Mouse (Mus musculus) kidney, postnatal 10 days (tissue): Measurements from ENCODE around the gene Cux1.

Source experiments
- DNase-seq: peaks from one replicate; pipeline ENCODE4 v3.0.0; 2021; ENCODE audit warnings: mixed read lengths

Gene Cux1

DNA sequence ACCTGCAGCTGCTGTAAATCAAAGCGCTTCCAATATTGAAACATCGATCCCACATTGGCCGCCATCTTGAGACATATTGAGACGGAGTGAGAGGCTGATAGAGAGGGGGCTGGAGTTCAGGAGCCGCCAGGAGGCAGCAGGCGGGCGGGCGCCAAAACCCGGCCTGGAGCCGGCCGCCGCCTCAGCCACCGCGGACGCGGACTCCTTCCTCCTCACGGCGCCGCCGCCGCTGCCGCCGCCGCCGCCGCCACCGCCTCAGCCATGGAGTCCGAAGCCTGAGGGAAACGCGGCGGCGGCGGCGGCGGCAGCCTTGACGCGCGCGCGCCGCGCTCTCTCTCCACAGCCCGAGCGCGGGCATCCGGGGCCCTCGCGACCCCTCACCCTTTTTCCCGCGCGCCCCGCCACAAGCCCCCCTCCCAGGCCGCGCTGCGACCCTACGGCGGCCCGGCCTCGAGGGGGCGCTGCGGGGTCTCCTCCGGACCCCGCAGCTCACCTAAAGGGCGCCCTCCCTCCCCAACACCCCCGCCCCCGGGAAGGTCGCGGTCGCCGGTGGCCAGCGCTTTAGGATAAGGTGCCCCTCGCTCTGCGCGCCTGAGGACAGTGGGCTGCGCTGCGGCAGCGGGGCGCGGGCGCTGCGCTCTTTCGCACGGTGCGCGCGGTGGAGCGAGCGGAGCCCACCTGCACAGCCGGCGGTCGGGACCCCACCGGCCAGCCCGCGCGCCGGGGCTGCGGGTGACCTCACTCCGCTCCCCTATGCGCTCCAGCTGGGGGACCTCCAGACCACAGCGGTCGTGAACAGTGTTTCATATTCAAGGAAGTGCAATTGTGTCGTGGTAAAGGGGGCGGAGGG lies at the start of gene Cux1:
Gene Cux1, minus strand, starts transcription at position 315 of the 850 bp plus-strand sequence.
- DNase-seq, result peak; percentile 92

DNA sequence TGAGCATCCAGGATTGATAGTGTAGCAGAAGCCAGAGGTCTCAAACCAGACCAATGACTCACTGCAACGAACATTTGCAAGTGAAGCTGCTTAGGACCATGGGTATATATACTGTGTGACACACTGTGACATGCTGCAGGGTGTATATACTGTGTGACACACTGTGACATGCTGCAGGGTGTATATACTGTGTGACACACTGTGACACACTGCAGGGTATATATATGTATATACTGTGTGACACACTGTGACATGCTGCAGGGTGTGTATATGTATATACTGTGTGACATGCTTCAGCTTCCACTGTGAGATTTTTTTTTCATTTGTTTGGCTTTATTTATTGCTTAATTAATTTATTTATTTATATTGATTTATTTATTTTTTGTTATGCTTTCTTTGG lies 45.1 kb upstream of the Cux1 start:
- DNase-seq, result no peak

DNA sequence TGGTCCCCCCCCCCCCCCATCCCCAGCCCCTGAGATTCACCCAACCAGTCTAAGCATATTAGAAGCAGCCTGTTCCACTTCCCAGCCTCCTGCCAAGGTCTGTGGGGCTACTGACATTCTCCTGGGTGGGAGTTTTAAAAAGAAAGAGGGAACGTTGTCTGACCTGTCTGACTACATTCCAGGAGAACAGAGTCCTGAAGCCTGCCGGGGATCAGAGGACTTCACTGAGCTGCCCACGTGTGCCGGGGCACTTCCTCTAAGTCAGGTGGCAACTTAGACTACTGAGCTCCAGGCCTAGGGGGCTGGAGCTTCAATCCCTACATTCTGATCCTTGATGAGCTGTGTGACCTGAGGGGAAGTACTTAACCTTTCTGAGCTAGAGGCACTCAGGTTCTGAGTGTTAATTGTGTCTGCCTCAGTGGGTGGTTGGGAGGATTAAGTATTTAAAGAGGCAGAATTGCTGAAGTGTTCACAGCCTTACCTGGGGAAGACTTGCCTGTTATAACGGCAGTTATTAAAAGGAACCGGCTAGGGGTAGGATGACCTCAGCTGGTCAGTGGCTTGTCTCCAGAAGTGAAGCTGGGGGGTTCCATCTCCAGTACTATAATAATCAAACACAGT lies 41.6 kb upstream of the Cux1 start:
- peak; percentile 44 for DNase-seq

DNA sequence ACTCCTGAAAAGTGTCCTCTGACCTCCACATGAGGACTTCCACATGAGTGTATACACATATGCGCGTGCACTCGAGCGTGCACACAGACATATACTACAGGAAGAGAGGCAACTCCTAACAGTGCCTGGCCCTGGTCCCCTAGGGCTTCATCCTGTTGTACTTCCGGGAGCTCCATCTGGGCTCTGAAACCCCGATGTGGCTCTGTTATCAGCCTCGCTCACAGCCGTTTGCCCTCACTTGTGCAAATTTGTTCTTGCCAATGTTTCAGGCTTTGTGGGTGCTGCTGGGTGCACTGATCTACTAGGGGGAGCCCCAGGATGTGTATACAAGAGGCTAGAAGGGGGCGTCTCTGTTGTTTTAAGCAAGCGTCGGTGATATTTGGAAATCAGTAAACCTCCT lies 37.9 kb upstream of the Cux1 start:
- DNase-seq, result no peak

- no peak for DNase-seq
Measured at GRCm38 (mm10) chr5:136603176-136603964, 36.1 kb upstream of the Cux1 start.

DNA sequence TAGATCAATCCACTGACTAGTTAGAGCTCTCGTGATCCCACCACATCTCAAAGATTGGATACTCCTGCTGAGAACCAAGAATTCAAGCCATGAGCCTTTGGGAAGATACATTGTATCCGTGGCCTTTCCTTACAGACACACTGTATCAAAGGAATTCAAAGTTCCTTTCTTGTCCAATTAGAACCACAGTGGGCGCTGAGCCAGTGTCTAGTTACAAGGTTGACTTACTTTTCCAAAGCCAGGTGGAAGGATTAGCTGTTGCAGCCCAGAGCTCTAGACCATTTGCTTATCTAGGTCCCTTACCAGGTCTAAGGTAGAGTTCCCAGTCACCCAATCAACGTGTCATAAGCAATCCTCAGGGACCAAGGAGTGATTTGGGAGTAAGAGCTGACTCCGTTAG lies 33.2 kb upstream of the Cux1 start:
- DNase-seq, result peak; percentile 54

DNA sequence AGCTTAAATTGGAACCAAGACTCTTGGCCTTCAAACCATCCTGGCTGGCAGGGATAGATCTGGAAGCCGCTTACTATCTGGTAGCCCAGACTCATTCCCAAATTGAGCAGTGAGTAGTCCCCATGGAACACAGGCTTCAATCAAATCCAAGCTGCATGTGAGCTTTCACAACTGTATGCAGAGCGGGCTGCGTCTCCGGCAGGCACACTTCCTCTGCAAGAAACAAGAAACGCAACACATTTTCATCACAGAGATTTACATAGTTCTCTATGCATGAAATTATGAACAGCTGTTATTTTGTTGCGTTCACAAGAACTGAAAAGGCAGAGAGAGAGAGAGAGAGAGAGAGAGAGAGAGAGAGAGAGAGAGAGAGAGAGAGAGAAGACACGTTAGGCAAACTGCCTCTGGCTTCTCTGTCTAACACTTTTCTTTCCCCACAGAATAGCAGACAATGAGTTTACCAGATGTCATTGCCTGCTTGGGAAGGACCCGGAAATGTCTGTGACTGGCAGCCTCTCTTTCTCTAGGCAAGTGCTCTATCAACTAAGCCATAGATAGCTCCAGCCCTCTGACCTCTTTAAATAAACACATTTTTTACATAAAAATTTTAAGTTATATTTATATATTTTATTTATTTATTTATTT lies 27.7 kb upstream of the Cux1 start:
- no peak for DNase-seq

GRCm38 (mm10) chr5:136591816-136592499 lies 24.7 kb upstream of the Cux1 start:
- DNase-seq, result no peak

DNA sequence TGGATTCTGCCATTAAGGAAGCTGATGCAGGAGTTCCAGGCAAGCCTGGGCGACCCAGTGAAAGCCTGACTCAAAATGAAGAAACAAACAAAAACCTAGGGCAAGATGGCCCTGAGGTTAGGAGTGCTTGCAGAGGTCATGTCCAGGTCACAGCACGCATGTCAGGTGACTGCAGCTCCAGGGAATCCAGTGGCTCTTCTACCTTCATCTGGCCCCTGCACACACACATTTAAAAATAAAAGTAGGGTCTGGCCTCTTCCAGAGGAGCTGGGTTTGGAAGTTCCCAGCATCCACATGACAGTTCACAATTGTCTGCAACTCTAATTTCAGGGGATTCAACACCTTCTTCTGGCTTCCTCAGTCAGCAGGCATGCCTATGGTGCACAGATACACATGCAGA lies 21.7 kb upstream of the Cux1 start:
- no peak for DNase-seq

- DNase-seq, result no peak
Measured at GRCm38 (mm10) chr5:136588471-136588870, 21.2 kb upstream of the Cux1 start.

DNA sequence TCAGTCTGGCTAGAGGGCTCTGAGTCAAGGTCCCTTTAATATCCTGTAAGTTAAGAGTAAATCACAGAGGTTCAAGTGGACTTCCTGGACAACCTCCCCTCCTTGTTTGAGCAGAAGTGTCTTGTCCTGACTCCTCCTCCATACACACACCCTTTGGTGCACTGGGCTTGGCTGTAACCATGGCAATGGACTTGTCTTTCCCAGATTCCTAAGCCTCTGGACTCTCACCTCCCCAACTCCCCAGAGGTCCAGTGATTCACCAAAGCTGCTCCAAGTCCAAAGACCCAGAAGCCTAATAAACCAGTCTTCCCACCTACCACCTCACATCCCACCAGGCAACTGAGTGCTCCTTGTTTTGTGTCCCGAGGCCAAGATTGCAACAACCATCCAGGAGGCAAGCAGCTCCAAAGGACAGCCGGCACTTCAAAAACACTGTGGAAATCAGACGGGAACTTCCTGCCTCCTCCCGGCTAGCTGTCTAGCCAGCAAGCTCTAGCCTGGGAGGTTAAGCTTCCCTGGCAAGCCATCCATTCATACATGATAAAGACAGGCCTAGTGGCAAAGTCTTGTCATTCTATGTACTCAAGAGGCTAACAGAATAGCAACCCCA lies 17.5 kb upstream of the Cux1 start:
- peak; percentile 50 for DNase-seq

DNA sequence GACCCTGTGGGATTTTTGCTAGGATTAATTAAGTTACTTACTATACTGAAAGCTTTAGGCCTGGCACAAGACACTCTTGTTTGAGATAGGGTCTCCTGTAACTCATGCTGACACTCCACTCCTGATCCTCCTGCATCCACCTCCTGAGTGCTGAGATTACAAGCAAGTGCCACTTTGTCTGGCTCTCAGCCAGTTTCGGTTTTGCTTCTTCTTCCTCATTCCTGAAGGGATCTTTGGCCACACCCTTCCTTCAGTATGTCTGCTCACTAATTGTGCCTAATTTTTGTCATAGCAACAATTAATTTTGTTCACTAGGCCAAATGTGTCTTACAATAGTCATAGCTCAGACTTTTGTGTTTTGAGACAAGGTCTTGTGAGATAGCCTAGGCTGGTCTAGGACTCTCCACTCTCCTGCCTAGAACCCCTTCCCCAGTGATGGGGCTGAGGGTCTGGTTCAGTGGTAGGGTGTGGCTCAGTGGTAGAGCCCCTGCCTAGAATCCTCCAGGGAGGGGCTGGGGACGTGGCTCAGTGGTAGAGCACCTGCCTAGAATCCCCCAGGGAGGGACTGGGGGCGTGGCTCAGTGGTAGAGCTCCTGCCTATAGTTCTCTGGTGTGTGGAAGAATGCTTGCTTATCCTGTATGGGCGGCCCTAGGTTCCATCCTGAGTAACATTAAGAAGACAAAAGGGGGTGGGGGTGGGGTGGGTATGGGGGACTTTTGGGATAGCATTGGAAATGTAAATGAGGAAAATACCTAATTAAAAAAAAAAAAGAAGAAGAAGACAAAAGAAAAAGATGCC lies 16.6 kb upstream of the Cux1 start:
- peak; percentile 29 for DNase-seq

DNA sequence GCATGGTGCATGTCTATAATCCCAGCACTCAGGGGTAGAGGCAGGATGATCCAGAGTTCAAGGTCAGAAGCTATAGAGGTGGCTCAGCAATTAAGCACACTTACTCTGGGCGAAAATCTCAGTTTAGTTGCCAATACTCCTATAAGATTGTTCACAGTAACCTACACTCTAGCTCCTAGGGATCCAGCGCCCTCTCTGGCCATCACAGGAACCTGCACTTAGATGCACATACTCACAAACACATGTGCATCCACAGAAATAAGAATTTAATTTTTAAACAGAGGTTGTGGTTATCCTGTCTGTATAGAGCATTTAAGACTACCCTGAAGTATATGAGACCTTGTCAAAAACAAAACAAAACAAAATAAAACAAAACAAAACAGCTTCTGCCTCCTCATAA lies 16.0 kb upstream of the Cux1 start:
- no peak for DNase-seq

GRCm38 (mm10) chr5:136582201-136582600 lies 14.9 kb upstream of the Cux1 start:
- no peak for DNase-seq

DNA sequence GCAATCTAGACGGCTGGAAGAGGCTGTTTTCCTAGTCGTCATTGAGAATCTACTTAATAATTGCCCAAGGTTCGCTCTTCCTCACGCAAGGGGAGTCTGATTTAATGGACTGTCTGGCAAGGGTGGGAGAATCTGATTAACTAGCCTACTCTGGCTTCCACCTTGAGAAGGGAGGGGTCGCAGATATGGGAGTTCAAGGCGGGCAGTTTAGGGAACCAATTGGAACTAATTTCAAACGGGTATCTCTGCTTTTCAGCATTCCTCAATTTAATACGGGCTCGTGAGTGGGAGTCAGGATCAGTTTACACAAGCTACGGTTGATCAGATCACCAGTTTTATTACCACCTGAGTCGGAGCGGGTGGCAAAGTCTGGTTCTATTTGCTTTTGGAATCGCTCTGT lies 14.3 kb upstream of the Cux1 start:
- no peak for DNase-seq

DNA sequence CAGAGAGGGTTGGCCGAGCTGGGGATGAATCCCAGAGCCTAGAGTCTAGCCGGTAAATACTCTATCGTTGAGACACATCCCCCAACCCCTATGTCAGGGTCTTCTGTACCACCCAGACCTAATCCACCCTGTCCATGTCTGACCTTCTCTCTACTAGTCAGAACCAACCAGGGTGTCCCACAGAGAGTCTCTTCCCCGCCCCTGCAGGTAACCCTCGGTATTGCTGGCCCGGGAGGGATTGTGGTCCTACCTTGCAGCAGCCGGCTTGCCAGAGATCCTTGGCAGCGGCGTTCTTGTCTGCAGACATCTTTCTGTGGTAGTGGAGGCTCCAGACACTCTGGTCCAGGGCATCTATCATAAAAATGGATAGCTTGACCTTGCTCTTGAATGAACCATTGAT lies 13.9 kb upstream of the Cux1 start:
- DNase-seq, result peak; percentile 82

GRCm38 (mm10) chr5:136578201-136578600 lies 10.9 kb upstream of the Cux1 start:
- DNase-seq, result no peak

GRCm38 (mm10) chr5:136570171-136570570 lies 2.9 kb upstream of the Cux1 start:
- no peak for DNase-seq

GRCm38 (mm10) chr5:136568776-136569175 lies 1.5 kb upstream of the Cux1 start:
- DNase-seq, result peak; percentile 91

- no peak for DNase-seq
Measured at GRCm38 (mm10) chr5:136568026-136568765, 906 bp upstream of the Cux1 start.

GRCm38 (mm10) chr5:136566812-136567175 lies 496 bp downstream of the Cux1 start:
- no peak for DNase-seq
